ENCODE assay signal across 9 mouse cellular contexts in genomic region chr13:44238308-44238707, GRCm38 (mm10).
DNase-seq lines count a peak whose midpoint lies in the region; ATAC-seq lines count a peak whose summit lies in the region.
"Had no signal": no experiment of that assay in that cellular context is flagged by ENCODE, and none has a peak within 500 bp of the region (broad histone marks: within the 10 kb centered on the region; RNA-seq: fewer than 3 reads in every experiment).

No protein-coding gene starts in this region.

- WGBS in heart, embryonic 10.5 days: 67% methylated on average over 11 of the region's 11 CpGs

- H3K4me1 ChIP-seq in heart, embryonic 10.5 days: peaks cover 14% of the 10 kb centered on the region

- no peaks in the 10 kb centered on the region for H3K27me3 ChIP-seq in heart, embryonic 10.5 days (ENCODE audit: insufficient read depth, poor library complexity, severe bottlenecking)
- H3K27me3 ChIP-seq: CH12.LX had no signal

- ATAC-seq in frontal cortex, adult (ENCODE audit: low TSS enrichment): 0 out of 2 replicates have a peak, but pooled peaks have one; percentile 8
- no peak for ATAC-seq in activated CD4-positive, CD25-positive, alpha-beta regulatory T cell, adult 4 months

- H3K27ac ChIP-seq in heart, embryonic 10.5 days: peak overlapping the region; percentile 38; the same call in 1 of the 2 replicates

- no peak overlapping the region for H3K4me3 ChIP-seq in heart, embryonic 10.5 days

- no peaks in the 10 kb centered on the region for H3K9me3 ChIP-seq in heart, embryonic 10.5 days

- intact Hi-C loops in left cerebral cortex, postnatal 10 days (cut with DNase I): no loop called here

- H3K36me3 ChIP-seq in heart, embryonic 10.5 days: no peaks in the 10 kb centered on the region

- DNase-seq in heart, embryonic 10.5 days (ENCODE audit: low spot score): no peak
- no peak for DNase-seq in heart, adult 11 months
- DNase-seq in retina, postnatal 1 day: peak; percentile 66
- no peak for DNase-seq in retina, embryonic 14.5 days (ENCODE audit: low spot score)
- DNase-seq in left cerebral cortex, postnatal 10 days (ENCODE audit: extremely low spot score in 1 of 2, low spot score in 2 of 2): peak; percentile 61 to 73
- DNase-seq in thymus, postnatal 0 days (ENCODE audit: low spot score): no peak

Comparison
In these comparisons a context has a peak if more than half of its experiments do, and no peak if none do; other contexts are left out.
1. DNase-seq: peak in retina, postnatal 1 day (single experiment) and left cerebral cortex, postnatal 10 days (2 of 2); none in heart, embryonic 10.5 days (single experiment), heart, adult 11 months (single experiment), retina, embryonic 14.5 days (single experiment) and thymus, postnatal 0 days (single experiment).